Mouse (Mus musculus) CD8-positive naive resting alpha-beta T cell, adult 2 months (primary cell): ENCODE measurements around the gene Sdr39u1.

Source experiments
- DNase-seq, 2 experiments: peaks; one replicate each; pipeline ENCODE4 v3.0.0; 2022; ENCODE audit warnings: low read depth in 2 of 2, low spot score in 2 of 2

The Sdr39u1 gene

GRCm38 (mm10) chr14:55855101-55855561, 45.0 kb downstream of the Sdr39u1 start:
- DNase-seq = no peak

GRCm38 (mm10) chr14:55854406-55855100, 45.5 kb downstream of the Sdr39u1 start:
- DNase-seq = no peak

- no peak for DNase-seq
Observed at GRCm38 (mm10) chr14:55853621-55854285, 46.3 kb downstream of the Sdr39u1 start, which contains the start of gene Nynrin. TSS of gene Nynrin (plus strand) at chr14:55854010.

GRCm38 (mm10) chr14:55852646-55853551, 47.2 kb downstream of the Sdr39u1 start:
- no peak for DNase-seq

GRCm38 (mm10) chr14:55850885-55851284, 49.2 kb downstream of the Sdr39u1 start:
- DNase-seq = no peak
